Mouse (Mus musculus): ENCODE results near the gene Pcp2.

- no peak for TF ChIP-seq CTCF (IDR thresholded peaks at IDR 0.05; ENCODE audit: low read depth)
- TF ChIP-seq EP300 (IDR thresholded peaks at IDR 0.05; ENCODE audit: low read depth): no peak
Observed at GRCm38 (mm10) chr8:3598054-3598453, 27.3 kb downstream of the Pcp2 start.
